Mouse (Mus musculus): ENCODE measurements around the gene Adat2.

- TF ChIP-seq CTCF (IDR thresholded peaks at IDR 0.05; ENCODE audit: low read depth) (no peak), EP300 (optimal IDR thresholded peaks at IDR 0.05) (no peak)
These were observed 12.4 kb downstream of the Adat2 start for GRCm38 (mm10) chr10:13565080-13565448.
